Comparison of ENCODE assay signal across 9 mouse cellular contexts in the genomic region with DNA sequence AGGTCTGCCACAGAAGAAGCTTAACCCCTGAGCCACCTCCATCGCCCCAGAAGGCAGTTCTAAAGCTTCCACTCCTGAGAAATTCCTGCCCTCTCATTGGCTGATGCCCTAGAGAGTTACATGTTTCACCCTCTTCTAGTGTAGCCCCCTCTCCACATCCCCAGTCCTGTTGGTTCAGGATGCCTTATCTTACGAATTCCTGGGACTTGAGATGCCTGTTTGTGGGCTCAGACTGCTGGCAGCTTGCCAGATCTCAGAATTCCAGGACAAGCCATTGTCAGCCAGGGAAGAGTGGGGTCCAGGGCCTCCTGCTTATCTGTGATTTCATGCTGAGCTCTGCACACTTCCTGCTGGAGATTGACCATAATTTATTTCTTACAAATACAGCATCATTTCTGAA.
DNase-seq lines count a peak whose midpoint lies in the region; ATAC-seq and TF ChIP-seq lines count a peak whose summit lies in the region.
"Had no signal": no experiment of that assay in that cellular context is flagged by ENCODE, and none has a peak within 500 bp of the region (broad histone marks: within the 10 kb centered on the region; RNA-seq: fewer than 3 reads in every experiment).

No protein-coding gene starts in this region.

- H3K4me1 ChIP-seq in kidney, embryonic 15.5 days: peaks cover 17% of the 10 kb centered on the region
- H3K4me1 ChIP-seq in liver, embryonic 16.5 days (ENCODE audit: control insufficient read depth, low read depth, low read length): peaks cover 57% of the 10 kb centered on the region

- no peaks in the 10 kb centered on the region for H3K9me3 ChIP-seq in kidney, embryonic 15.5 days (replicated peaks)
- no peaks in the 10 kb centered on the region for H3K9me3 ChIP-seq in liver, embryonic 16.5 days (replicated peaks; ENCODE audit: control insufficient read depth, low read length)

- ATAC-seq in cerebellum, adult (ENCODE audit: insufficient number of reproducible peaks, low FRiP score, low TSS enrichment): no peak
- no peak for ATAC-seq in kidney, embryonic 15.5 days (replicated peaks; ENCODE audit: low FRiP score)
- ATAC-seq in liver, embryonic 16.5 days (ENCODE audit: low read depth): no peak

- H3K36me3 ChIP-seq in kidney, embryonic 15.5 days: no peaks in the 10 kb centered on the region
- H3K36me3 ChIP-seq in liver, embryonic 16.5 days (ENCODE audit: control insufficient read depth, insufficient read depth): no peaks in the 10 kb centered on the region; the same call in 1 of the 2 replicates

- DNase-seq in cerebellum, postnatal 10 days: peak; percentile 36 to 43
- no peak for DNase-seq in kidney, adult 8-10 months
- peak; percentile 33 for DNase-seq in brain, embryonic 14.5 days (ENCODE audit: low read depth)
- DNase-seq in layer of hippocampus, postnatal 14 days (ENCODE audit: low spot score in 2 of 2): no peak
- no peak for DNase-seq in frontal cortex, postnatal 14 days (ENCODE audit: low spot score in 2 of 2)

- TF ChIP-seq POLR2A in brain, embryonic 14.5 days (IDR thresholded peaks at IDR 0.05; ENCODE audit: borderline replicate concordance, extremely low read depth, insufficient read depth, insufficient read length, poor library complexity, severe bottlenecking): no peak

- TF ChIP-seq CTCF in brain, embryonic 14.5 days (IDR thresholded peaks at IDR 0.05; ENCODE audit: borderline replicate concordance, extremely low read depth, insufficient read depth, insufficient read length): no peak

- no peak overlapping the region for H3K4me3 ChIP-seq in kidney, embryonic 15.5 days (replicated peaks)
- no peak overlapping the region for H3K4me3 ChIP-seq in liver, embryonic 16.5 days (ENCODE audit: low read depth, low read length)
- H3K4me3 ChIP-seq: midbrain, embryonic 10.5 days had no signal

- H3K27me3 ChIP-seq in kidney, embryonic 15.5 days: no peaks in the 10 kb centered on the region
- no peaks in the 10 kb centered on the region for H3K27me3 ChIP-seq in liver, embryonic 16.5 days (ENCODE audit: control insufficient read depth, insufficient read depth, low read depth, low read length)

- peak overlapping the region; percentile 19; the same call in 1 of the 2 replicates for H3K27ac ChIP-seq in kidney, embryonic 15.5 days
- H3K27ac ChIP-seq in liver, embryonic 16.5 days (ENCODE audit: low read length): peak overlapping the region; percentile 32; the same call in 1 of the 2 replicates
- H3K27ac ChIP-seq: midbrain, embryonic 10.5 days had no signal

- H3K9ac ChIP-seq in kidney, embryonic 15.5 days: no peak overlapping the region
- H3K9ac ChIP-seq in liver, embryonic 16.5 days (ENCODE audit: low read depth, low read length): no peak overlapping the region

- no peak overlapping the region for H3K4me2 ChIP-seq in kidney, embryonic 15.5 days
- no peak overlapping the region for H3K4me2 ChIP-seq in liver, embryonic 16.5 days (ENCODE audit: low read depth, low read length)

- 31% methylated on average over 2 of the region's 2 CpGs for WGBS in kidney, embryonic 15.5 days
- WGBS in liver, embryonic 16.5 days (ENCODE audit: insufficient replicate concordance): 59% methylated on average over 2 of the region's 2 CpGs

Comparison
In these comparisons a context has a peak if more than half of its experiments do, and no peak if none do; other contexts are left out.
1. DNase-seq: peak in cerebellum, postnatal 10 days (2 of 2) and brain, embryonic 14.5 days (single experiment); none in kidney, adult 8-10 months (0 of 2), layer of hippocampus, postnatal 14 days (0 of 2) and frontal cortex, postnatal 14 days (0 of 2).